Mouse (Mus musculus) layer of hippocampus, postnatal 25 days (tissue): ENCODE results near the gene Enoph1. TPM values are rescaled to one million over a fixed set of nuclear protein-coding genes. Genes with fewer than 3 reads are reported as not detected.

Experiments used
- DNase-seq, 2 experiments: peaks; one replicate each; pipeline ENCODE4 v3.0.0; 2022; ENCODE audit warnings: mixed read lengths in 2 of 2, low spot score in 1 of 2; ENCODE audit errors: extremely low spot score in 1 of 2
- total RNA-seq, 2 experiments: library from RNA; stranded (reverse); gene quantifications; 2 replicates each; pipeline ENCODE4 v1.2.3; 2021

The Enoph1 gene
- total RNA-seq, 2 experiments from 2014 or later: 50.2 to 54.9 TPM

DNA sequence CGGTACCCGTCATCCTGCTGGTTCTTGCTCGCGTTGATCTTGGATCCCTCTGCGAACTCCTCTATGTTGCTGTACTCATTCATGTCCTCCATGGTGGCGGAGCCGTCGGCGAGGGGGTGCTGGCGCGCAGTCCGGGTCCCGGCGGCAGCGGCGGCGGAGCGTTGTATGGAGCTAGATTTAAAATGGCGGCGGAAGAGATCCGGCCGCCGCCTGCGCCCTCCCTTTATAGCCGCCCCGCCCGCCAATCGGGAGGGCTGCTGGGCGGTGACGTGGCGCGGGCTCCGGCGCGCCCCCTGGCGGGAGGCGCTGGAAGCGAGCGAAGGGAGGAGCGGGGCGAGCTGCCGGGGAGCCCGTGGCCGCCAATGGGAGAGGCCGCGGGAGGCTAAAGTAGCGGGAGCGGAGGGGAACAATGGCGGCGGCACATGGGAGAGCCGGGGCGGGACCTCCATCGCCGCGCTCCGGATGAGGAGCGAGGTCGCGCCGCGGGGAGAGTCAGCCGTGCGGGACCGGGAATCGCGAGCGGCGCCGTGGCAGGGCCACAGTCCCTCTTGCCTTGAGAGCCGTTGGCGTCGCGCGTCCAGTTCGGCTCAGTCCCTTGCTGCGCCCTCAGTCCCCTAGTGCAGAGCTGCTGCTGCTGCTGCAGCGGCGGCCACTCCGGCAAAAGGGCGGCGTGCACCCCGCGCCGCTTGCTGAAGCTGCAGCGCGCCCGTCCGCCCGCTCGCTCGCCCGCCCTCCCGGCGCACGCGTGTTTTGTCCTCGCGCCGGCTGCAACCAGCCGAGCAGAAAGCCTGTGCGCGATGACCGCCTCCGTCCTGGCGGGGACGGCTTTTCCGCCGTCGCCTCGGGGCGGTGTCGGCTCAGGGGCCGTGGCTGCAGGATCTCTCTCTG lies 827 bp upstream of the Enoph1 start:
- peak; percentile 96 to 99 for DNase-seq

DNA sequence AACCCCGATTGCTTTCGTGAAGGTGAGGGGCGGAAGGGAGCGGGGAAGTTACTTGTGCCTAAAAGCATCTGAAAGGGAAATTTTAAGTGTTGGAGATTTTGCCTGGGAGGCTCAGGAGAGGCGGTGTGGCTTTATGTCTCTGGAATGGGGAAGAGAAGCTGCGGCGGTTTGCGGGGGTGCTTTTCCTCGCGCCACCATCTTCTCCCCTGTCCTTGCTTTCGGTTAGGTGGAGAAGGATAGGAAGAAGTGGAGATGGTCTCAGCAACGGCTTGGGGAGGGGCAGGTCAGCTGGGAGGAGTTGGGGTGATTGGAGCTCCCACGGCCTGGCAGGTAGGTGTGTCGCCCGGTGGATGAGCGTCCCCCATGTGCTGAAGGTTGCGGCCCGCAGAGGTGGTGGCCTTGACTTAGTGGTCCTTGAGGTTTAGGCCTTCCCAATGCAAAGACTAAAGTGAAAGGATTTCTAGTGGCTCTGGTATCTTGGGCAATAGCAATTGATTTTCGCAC lies 548 bp downstream of the Enoph1 start:
- no peak for DNase-seq

DNA sequence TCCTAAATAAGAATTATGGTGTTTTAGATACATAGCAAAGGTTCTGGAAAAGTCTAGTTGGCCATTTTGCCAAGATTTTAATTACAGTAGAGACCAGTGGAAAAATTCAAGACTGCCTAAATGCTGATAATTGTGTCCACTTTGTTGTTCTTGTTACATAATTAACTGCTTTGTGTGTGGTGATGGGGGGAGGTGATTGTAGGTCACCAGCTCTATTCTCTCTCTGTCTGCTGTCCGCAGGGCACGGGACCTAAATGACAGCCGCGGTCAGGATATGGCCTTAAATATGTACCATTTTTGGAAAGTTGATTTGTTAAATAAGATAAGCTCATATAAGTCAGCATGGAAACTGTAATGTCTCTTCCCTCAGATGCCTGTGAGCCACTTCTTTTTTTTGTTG lies 1.5 kb downstream of the Enoph1 start:
- DNase-seq: no peak

DNA sequence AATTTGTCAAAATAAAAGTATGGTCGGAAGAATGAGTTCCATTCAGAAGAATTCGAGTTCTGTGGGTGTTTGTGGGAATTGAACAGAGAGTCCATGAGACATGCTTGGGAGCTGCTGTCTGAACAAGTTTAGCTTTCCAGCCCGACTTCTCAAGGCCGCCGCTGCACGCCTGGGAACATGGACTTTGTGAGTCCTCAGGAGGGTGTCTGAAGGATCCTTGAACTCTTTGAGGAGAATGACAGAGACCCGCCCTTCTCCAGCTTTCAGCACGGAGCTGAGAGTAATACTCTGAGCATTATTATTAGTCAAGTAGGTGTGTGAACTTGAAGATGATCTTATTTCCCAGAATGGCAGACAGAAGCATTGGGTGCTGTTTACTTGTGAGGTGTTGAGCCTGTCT lies 2.7 kb downstream of the Enoph1 start:
- DNase-seq: no peak

DNA sequence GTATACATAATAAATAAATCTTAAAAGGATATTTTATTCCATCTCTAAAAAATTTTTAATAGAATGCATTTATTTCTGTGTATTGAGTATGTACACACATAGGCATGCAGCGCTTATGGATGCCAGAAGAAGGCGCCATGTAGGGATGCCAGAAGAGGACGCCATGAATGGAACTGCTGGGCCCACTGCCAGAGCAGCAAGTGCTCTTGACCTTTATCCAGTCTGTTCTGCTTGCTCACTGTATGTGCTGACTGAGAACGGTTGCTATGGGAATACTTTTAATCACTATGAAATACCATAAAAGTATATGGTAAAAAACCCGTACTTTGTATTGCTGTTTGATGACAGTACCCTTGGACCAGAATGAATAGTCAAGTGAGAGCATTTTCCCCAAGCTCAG lies 3.6 kb downstream of the Enoph1 start:
- peak in 1 of 2 experiments; percentile 33 for DNase-seq

DNA sequence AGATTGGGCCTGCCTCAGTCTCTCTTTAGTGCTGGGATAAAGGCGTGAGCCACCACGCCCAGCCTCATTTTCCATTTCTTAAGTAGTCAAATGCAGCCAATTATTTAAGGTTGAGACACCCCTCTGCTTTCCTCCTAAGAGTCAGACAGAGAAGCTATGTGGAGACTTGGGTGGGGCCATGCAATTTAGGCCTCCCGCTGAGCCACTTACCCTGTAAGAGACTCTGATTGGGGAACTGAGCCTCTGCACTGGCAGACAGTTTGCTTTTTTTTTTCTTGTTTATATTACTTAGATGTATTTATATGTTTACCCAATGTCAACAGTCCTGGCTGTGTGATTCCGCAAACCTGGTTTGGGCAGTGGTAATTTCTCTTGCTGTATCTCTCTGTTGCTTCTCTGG lies 4.2 kb downstream of the Enoph1 start:
- DNase-seq: no peak

DNA sequence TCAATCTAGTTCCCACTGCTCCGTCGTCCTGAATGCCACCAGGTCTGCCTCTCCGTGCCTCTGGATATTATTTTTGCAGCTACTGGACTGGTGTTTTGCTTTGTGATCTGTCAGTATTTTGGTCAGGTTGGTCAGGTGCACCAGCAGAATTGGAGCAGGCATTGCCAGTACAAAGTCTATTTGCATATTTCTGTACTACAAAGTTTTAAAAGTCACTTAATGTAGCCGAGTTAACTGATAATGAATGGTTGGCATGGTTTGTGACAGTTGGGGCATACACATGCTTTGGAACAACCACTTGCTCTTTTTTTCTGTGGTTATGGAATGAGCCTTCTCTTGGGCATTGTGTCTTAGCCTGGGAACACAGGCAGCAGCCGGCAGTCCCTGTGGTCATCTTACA lies 4.8 kb downstream of the Enoph1 start:
- no peak for DNase-seq

DNA sequence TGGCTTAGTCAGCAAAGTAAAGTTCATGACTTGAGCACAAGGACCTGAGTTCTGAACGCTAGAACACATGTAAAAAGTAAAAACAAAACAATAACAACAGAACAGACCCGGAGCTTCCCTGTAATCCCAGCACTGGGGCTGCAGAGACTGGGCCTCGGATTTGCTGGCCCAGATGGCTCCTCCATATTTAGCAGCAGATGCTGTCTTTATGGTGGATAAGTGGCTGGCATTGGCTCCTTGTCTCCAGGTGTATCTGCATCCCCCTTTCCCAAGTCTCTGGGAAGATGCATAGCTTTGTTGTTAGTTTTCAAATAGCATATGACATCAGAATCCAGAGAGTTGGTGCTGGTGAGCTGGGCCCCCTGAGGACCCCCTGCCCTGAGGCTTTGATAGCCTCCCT lies 6.3 kb downstream of the Enoph1 start:
- no peak for DNase-seq

DNA sequence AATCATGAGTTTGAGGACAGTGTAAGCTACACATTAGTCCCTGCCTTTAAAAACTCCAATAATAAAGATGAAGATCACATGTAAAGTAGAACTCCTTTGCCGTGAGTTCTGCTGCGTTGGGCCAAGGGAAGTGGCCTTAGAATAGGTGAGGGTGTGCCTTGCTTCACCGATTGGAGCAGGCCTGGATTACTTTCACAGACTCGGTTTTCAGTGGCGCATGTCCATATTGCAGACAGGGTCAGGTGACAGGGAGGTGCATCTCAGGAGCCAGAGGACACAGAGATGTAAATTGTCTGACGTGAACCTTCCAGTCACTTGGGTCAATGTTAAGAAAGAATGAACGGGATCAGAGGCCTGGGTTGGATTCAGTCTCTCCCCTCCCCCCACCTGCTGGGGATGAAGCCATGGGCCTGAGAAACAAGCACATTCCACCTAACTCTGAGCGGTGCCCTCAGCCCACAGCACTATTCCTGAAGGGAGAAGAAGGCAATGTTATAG lies 7.4 kb downstream of the Enoph1 start:
- no peak for DNase-seq

DNA sequence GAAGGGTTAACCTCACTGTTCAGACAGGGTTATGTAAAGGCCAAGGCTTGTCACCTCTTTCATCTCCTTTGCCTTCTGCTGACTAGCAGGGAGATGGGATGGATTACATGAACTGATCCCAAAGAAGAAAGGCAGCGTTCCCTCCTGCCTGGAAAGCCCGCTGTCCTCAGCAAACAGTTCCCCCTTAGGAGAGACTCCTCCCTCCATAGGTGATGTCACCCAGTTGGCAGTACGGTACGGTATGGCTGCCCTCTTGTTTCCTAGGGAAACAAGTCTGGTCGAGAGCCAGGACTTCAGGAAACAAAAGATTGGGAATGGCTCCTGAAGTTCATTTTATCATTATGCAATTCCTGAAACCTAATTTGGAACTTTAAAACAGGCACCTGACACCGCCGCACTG lies 8.1 kb downstream of the Enoph1 start:
- no peak for DNase-seq

DNA sequence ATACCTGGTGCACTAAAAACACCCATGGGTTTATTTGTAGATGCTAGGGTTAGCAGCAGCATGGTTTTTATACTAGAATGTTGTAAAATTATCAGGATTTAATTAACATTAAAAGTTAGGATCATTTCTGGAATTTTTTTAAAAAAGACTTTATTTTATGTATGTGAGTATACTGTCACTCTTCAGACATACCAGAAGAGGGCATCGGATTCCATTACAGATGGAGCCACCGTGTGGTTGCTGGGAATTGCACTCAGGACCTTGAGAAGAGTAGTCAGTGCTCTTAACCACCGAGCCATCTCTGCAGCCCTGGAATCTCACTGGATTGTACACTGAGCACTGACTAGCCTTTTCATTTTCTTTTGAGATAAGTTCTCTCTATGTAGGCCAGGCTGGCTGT lies 10.1 kb downstream of the Enoph1 start:
- no peak for DNase-seq

DNA sequence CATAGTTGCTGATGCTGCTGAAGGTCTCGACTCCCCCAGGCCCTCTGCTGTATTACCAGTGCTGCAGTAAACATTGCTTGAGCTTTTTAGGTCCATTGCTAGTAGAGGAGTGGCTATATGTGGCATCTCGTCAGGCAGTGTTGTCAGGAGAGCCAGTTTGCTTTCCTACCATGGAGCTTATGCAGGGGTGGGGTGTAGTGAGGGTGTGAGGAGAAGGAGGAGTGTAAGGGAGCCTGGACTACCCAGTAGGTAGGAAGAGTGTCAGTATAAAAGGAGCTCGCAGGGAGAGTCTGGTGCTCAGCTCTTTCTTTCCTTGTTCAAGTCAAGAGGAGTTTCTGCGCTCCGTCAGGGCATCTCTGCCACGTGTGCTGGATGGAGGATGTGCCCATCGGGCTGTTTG lies 12.9 kb downstream of the Enoph1 start:
- DNase-seq: no peak

DNA sequence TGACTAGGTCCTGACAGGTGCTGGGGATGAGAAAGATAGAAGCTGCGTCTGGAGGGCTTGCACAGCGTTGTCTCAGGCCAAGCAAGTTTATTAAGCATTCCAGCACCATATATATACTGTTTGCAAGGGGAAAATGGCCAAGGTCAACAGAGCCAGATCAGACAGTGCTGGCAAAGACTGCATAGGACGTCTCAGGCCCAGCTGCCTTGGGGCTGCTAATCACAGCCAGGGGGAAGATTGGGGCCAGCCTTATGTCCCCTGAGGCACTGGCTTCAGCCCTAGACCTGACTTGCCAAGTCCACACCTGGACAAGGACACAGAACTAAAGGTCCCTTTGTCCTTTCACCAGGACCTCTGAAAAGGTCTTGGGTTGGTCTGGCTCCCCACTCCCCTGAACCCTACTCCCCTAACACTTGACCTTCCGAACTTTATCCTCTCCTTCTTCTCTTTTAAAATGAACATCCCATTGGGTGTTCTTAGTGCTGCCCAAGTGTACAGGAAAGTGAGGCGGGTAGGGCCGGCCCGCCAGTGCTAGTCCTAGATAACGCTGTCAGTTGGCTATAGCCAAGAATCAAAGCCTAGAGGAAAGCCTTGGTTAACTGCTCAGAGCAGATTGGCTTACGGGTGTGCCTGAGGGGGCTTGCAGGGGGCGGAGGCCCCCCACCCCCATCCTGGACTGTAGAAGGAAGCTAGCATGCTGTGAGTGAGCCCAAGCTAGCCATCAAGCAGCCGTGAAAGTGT lies 15.2 kb downstream of the Enoph1 start:
- DNase-seq: no peak

DNA sequence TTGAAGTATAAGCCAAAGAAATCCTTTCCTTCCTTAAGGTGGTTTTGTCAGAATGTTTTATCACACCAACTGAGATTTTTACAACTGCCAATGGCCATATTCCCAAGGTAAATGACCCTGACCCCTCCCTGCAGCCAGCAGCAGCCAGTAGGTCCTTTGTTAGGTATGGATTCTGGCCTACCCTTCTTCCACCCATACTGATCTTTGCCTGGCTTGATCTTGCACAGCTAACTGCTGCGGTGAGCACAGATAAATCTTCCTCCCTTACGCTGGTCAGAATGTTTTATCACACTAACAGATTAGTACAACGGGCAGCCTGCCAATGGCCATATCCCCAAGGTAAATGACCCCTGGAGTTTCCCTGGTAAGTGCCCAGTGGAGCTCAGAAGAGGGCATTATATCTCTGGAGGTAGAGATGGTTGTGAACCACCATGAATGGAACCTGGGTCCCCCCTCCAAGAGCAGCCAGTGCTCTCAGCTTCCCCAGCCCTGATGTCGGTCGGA lies 16.1 kb downstream of the Enoph1 start:
- no peak for DNase-seq

DNA sequence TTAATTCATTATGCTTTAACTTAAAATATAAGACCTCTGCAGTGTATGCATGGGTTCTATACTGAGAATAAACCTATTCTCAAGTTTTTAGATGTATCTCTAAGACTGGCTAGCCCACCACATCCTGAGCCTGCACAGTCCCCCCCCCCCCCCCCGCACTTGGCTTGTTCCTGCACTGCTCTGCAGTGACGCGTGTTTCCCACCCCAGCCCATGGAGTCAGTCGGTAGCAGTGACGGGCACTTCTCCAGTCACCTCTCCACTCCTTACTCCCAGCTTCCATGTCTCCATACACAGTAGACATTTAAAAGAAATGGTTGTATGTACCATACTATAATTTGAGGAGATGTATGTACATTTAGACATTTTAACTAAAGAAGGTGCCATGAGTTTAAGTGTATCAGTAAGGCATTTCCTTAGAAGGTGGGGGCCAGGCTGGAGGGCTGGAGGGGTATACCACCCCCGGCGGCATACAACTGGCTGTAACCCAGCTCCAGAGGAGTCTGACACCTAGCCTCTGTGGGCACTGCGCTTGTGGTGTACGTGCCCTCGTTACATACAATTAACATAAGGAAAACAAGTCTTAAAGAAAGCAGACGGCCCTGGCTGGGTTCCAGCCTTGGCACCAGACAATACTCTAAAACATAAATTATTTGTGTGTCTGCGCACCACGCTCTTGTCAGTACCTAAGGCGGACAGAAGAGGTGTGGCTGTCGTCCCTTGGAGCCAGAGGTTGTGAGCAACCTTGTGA lies 17.9 kb downstream of the Enoph1 start:
- DNase-seq: no peak

DNA sequence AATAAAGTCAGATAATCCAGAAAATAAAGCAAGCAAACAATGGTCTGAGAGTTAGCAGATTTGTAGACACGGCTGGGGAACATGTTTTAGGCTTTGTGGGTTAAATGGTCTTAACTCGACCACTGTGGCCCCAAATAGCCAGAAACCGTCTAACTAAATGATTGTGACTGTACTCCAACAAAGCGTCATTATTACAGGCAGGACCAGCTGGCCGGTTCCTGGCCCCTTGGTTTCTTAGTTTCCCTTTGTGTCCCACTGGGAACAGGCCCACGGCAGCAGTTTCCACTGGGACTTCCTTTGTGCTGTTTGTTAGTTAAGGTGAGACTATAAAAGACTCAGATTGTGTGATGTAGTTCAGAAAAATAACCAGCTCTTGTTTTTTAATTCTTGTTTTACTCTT lies 18.9 kb downstream of the Enoph1 start:
- no peak for DNase-seq

DNA sequence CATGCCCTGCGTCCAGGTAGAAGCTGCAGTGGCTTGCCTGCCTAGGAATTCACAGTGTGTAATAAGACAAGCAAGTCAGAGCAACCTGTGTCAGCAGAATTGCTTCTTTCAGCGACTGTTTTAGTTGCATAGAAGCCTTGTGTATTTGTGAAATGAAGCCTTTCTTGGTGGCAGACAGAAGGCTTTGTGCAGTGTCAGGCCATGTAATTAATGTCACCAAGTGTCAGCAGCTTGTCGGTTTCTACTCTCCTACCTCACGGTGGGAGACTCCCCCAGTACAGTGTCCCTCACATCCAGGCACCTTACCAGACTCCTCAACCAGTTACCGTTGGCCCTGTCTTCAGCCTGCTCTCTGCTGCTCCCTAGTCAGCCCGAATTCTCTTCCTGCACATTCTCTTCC lies 19.5 kb downstream of the Enoph1 start:
- no peak for DNase-seq

DNA sequence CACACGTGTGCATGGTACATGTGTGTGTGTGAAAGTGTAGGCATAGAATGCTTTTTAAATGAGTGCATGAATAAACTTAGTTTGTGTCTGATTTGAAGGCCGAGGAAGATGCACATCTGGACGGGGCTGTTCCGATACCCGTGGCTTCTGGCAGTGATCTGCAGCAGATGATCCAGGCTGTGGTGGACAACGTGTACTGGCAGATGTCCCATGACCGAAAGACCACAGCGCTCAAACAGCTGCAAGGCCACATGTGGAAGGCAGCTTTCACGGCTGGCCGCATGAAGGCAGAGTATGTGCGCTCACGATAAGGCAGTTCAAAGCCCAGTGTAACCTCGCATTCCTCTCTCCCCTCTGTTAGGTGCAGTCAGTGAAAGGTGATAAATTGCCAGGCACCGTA lies 21.1 kb downstream of the Enoph1 start:
- DNase-seq: no peak

DNA sequence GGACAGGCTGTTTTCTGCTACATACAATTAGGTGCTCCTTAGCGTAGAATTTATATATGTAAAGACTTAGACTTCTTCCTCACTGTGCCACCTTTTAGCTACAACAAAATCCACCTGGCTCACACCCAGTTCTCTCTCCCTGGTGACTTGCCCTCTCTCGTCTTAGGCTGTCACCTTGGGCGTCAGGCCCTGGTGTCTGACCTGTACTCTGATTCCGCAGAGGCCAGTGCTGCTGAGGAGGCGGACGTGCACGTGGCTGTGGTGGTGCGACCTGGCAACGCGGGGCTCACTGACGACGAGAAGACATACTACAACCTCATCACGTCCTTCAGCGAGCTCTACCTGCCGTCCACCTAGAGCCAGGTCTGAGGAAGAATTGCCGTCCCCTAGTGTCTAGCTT lies 27.8 kb downstream of the Enoph1 start:
- DNase-seq: no peak

DNA sequence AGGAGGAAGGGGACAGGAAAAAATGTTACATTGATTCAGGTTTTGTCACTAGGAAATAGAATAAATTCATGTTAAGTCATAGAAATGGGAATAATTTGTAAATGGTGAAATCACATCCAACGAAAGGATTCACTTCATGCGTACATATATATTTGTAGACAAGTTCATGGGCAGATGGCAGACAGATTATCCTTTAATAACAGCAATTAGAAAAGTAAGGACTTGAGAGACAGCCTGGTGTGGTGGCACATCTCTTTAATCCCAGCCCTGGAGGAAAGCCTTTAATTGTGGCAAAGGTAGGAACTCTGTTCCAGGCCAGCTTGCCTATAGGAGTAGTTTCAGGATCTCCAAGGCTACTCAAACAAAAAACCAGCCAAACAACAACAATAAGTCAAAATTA lies 29.7 kb downstream of the Enoph1 start:
- DNase-seq: no peak

DNA sequence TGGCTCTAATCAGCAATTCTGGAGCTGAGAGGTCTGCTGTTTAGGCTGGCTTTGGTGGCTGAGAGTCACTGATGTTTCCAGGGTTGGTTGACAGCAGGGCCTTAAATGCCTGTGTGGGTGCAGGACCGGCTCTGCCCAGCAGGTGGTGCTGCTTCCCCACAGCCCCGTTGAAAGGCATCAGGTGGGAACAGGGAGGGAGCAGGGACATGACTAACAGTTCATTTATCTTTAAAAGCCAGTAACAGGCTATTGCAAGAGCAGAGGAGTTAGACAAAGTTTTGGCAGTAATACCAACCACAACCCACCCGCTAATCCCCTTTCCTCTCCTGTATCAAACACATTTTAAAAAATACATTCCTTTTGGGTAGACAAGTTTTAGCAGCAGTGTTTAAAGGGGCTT lies 30.5 kb downstream of the Enoph1 start:
- peak; percentile 94 to 97 for DNase-seq
